Mouse (Mus musculus): Measurements from ENCODE around the gene Lekr1.

Gene Lekr1

GRCm38 (mm10) chr3:65832398-65832797 is 166.4 kb downstream of the Lekr1 start:
- no peak for DNase-seq (ENCODE audit: low read depth, low spot score)

GRCm38 (mm10) chr3:65836435-65836834 is 170.4 kb downstream of the Lekr1 start:
- DNase-seq (ENCODE audit: low read depth, low spot score), result no peak

- no peak for DNase-seq (ENCODE audit: low read depth, low spot score)
Observed at GRCm38 (mm10) chr3:65839664-65840063, 173.6 kb downstream of the Lekr1 start.

GRCm38 (mm10) chr3:65841175-65841574 is 175.1 kb downstream of the Lekr1 start:
- no peak for DNase-seq (ENCODE audit: low read depth, low spot score)

GRCm38 (mm10) chr3:65842515-65843184 is 176.6 kb downstream of the Lekr1 start:
- no peak for DNase-seq (ENCODE audit: low read depth, low spot score)

GRCm38 (mm10) chr3:65843185-65843552 is 177.1 kb downstream of the Lekr1 start:
- DNase-seq (ENCODE audit: low read depth, low spot score), result no peak

- no peak for DNase-seq (ENCODE audit: low read depth, low spot score)
Observed at GRCm38 (mm10) chr3:65844302-65844701, 178.3 kb downstream of the Lekr1 start.

GRCm38 (mm10) chr3:65844851-65845552 is 179.0 kb downstream of the Lekr1 start:
- no peak for DNase-seq (ENCODE audit: low read depth, low spot score)

- DNase-seq (ENCODE audit: low read depth, low spot score), result no peak
Observed at GRCm38 (mm10) chr3:65847158-65847787, 181.2 kb downstream of the Lekr1 start.

GRCm38 (mm10) chr3:65853746-65854145 is 187.7 kb downstream of the Lekr1 start:
- no peak for DNase-seq (ENCODE audit: low read depth, low spot score)

- no peak for DNase-seq (ENCODE audit: low read depth, low spot score)
Observed at GRCm38 (mm10) chr3:65855521-65855920, 189.5 kb downstream of the Lekr1 start.

GRCm38 (mm10) chr3:65858118-65858517 is 192.1 kb downstream of the Lekr1 start:
- no peak for DNase-seq (ENCODE audit: low read depth, low spot score)

GRCm38 (mm10) chr3:65858741-65859348 is 192.8 kb downstream of the Lekr1 start:
- DNase-seq (ENCODE audit: low read depth, low spot score), result no peak

- DNase-seq (ENCODE audit: low read depth, low spot score), result no peak
Observed at GRCm38 (mm10) chr3:65859750-65860149, 193.7 kb downstream of the Lekr1 start.

- DNase-seq (ENCODE audit: low read depth, low spot score), result no peak
Observed at GRCm38 (mm10) chr3:65860903-65861302, 194.9 kb downstream of the Lekr1 start.

GRCm38 (mm10) chr3:65861471-65861881 is 195.4 kb downstream of the Lekr1 start:
- no peak for DNase-seq (ENCODE audit: low read depth, low spot score)

GRCm38 (mm10) chr3:65863297-65863696 is 197.3 kb downstream of the Lekr1 start:
- DNase-seq (ENCODE audit: low read depth, low spot score), result peak; percentile 86

- DNase-seq (ENCODE audit: low read depth, low spot score), result peak; percentile 41
Observed at GRCm38 (mm10) chr3:65863762-65864377, 197.8 kb downstream of the Lekr1 start.

GRCm38 (mm10) chr3:65868931-65869330 is 202.9 kb downstream of the Lekr1 start:
- no peak for DNase-seq (ENCODE audit: low read depth, low spot score)

- no peak for DNase-seq (ENCODE audit: low read depth, low spot score)
Observed at GRCm38 (mm10) chr3:65869724-65870123, 203.7 kb downstream of the Lekr1 start.

GRCm38 (mm10) chr3:65871188-65871603 is 205.2 kb downstream of the Lekr1 start:
- DNase-seq (ENCODE audit: low read depth, low spot score), result peak; percentile 81
